Mouse (Mus musculus): ENCODE data around the gene Shroom3.

- TF ChIP-seq CTCF (IDR thresholded peaks at IDR 0.05; ENCODE audit: control insufficient read depth, insufficient read depth, low read length) (no peak), POLR2A (IDR thresholded peaks at IDR 0.05; ENCODE audit: borderline replicate concordance, control insufficient read depth, low read depth, low read length) (no peak)
Observed at GRCm38 (mm10) chr5:92813562-92813961, 130.3 kb downstream of the Shroom3 start.

Data from bone marrow, adult 2 months (tissue).